Comparison of ENCODE assay signal across 1 mouse cellular context in the genomic region with DNA sequence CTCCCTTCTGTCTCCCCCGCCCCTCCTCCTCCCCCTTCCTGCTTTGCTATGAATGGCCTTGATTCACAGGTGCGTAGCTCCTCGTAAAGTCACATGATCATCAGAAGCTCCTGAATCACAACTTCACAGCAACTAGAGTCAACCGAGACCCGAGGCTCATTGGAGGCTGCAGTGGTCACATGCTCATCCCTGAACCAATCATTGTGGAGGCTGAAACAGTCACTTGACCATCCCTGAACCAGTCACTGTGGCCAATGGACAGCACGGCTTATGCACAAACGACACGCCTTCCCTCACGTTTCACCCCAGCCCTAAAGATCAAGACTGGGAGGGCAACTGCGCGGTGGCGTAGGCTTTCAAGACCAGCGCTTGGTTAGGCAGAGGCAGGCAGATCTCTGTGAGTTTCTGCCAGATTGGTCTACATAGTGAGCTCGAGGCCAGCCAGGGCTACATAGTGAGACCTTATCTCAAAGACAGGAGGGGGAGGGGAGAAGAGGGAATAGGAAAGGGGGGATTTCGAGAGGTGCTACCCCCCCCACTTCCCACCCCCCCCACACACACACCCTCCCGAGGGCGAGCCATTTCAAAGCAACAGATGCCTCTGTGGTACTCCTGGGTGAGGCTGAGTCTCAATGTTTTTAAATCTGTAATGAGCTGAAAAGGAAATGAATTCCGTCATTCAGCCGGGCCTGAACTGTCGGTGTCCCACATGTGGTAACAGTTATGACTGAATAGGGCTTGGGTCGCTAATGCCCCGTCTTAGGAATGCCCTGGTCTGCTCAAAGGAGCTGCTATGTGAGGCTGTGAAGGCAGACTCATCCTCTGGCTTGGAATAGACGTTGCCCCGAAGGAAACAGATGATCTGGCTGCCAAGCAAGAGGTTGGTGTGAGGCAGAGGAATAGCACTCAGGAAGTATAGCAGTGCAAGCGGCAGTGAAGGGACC.
TF ChIP-seq lines count a peak whose summit lies in the region.

No protein-coding gene starts in this region.

TF ChIP-seq in MEL, 35 proteins besides CTCF, POLR2A, EP300 and RAD21:
- no peak for TF ChIP-seq E2F4 (IDR thresholded peaks at IDR 0.05; ENCODE audit: borderline replicate concordance, low read depth, low read length)
- peak; percentile 24; the same call in 1 of the 2 replicates for TF ChIP-seq USF1 (IDR thresholded peaks at IDR 0.05; ENCODE audit: low read depth, low read length)
